Mouse (Mus musculus) kidney, adult 2 months (tissue): Measurements from ENCODE around the gene Gm11437. TPM values are rescaled to one million over a fixed set of nuclear protein-coding genes. Genes with fewer than 3 reads are reported as not detected.
A peak's percentile ranks its signal among the peaks of the same experiment; 100 is the strongest.

Experiments
- DNase-seq: peaks from one replicate; pipeline ENCODE4 v3.0.0; 2021
- H3K27ac ChIP-seq: fragments of 200-500 bp; 2 replicates; pipeline ENCODE4 v1.5.1; 2012; ENCODE audit warnings: low read depth, low read length, control low read depth, inconsistent platforms; ENCODE audit not compliant: insufficient read depth
- H3K27me3 ChIP-seq: fragments of 200-500 bp; replicated peaks from 2 replicates; pipeline ENCODE4 v1.6.1; 2012; ENCODE audit warnings: mild to moderate bottlenecking, moderate library complexity, low read length, inconsistent platforms; ENCODE audit not compliant: control insufficient read depth, insufficient read depth
- H3K36me3 ChIP-seq: fragments of 200-500 bp; 2 replicates; pipeline ENCODE4 v1.6.1; 2012; ENCODE audit warnings: mild to moderate bottlenecking, moderate library complexity, low read length, inconsistent platforms; ENCODE audit not compliant: control insufficient read depth, insufficient read depth
- H3K4me1 ChIP-seq: fragments of 200-500 bp; 2 replicates; pipeline ENCODE4 v1.6.1; 2011; ENCODE audit warnings: low read length; ENCODE audit not compliant: control insufficient read depth, insufficient read depth
- H3K4me3 ChIP-seq: fragments of 200-500 bp; 2 replicates; pipeline ENCODE4 v1.5.1; 2011; ENCODE audit warnings: mild to moderate bottlenecking, low read depth, low read length, control low read depth; ENCODE audit not compliant: insufficient read depth
- CTCF ChIP-seq: fragments of 200-500 bp; conservative IDR thresholded peaks from 2 replicates; pipeline ENCODE4 v1.5.1; 2011; ENCODE audit warnings: low read depth, mild to moderate bottlenecking, control low read depth, low read length, moderate library complexity, mixed read lengths; ENCODE audit not compliant: insufficient read depth, insufficient read length
- POLR2A ChIP-seq: fragments of 200-500 bp; IDR thresholded peaks from one replicate; pipeline ENCODE4 v1.6.1; 2011; ENCODE audit warnings: low read depth, low read length, control low read depth
- WGBS: fragments of 180-500 bp; shearing (Covaris S2); methylation state at CpG from one replicate; pipeline ENCODE4 v1.1.7; 2018; 5-methylcytosine and 5-hydroxymethylcytosine counted together
- polyA plus RNA-seq: library from polyadenylated mRNA; depleted of rRNA; stranded (reverse); fragments of >200 nt; gene quantifications from 2 replicates; pipeline ENCODE4 v1.2.3, GENCODE M21; 2012; rRNA removed

Gene Gm11437
- not detected in 2 replicates for polyA plus RNA-seq

GRCm38 (mm10) chr11:84167046-84167526 lies at the start of gene Gm11437:
Gm11437 (minus strand) TSS chr11:84167476.
- no peak for DNase-seq
- Histone ChIP-seq H3K36me3 (no peaks in the 10 kb centered on the region), H3K27ac (no peak within 1 kb of the TSS), H3K27me3 (no peaks in the 10 kb centered on the region; the same call in 1 of the 2 replicates), H3K4me3 (no peak within 1 kb of the TSS), H3K4me1 (no peaks in the 10 kb centered on the region)
- TF ChIP-seq POLR2A = no peak
- TF ChIP-seq CTCF = no peak
- 78% methylated on average over 5 of the region's 5 CpGs for WGBS

DNA sequence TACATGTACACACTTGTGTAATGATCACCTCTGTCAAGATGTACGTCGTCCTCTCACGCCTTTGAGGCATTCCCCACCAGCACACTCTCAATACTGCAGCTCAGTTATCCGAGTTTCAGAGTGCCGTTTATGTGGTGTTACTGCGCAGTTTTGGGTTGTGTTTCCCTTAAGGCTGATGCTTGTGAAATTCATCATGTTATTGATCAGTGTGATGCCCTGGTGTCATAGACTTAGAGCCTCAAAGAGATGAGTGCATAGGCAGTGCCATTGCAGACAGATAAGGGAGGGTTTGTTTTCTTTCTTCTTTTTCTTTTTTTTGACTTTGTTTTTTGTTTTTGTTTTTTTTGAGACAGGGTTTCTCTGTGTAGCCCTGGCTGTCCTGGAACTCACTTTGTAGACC lies 43.6 kb upstream of the Gm11437 start:
- H3K36me3 ChIP-seq = no peaks in the 10 kb centered on the region
- 94% methylated on average over 6 of the region's 6 CpGs for WGBS
- H3K4me1 ChIP-seq = no peaks in the 10 kb centered on the region
- H3K27me3 ChIP-seq = no peaks in the 10 kb centered on the region
- H3K4me3 ChIP-seq = no peak overlapping the region
- no peak overlapping the region for H3K27ac ChIP-seq
- no peak for DNase-seq
- no peak for TF ChIP-seq POLR2A

DNA sequence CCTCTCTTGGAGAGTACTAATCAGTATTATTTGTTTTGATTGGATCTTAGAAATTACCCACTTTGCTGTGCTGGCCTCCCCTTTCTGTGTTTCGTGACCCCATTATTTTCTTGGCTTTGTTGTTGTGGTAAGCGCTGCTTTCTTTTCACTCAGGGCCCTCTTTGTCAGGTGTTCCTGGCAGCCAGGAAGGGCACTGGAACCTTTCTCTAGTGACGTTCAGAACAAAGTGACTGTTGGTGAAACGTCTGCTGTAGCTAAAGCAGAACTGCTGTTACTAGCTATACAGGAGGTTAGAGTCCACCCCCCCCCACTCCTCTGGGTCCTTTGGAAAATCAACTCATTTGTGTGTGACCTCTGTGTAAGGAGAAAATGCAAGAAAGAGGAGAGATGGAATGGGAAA lies 38.5 kb upstream of the Gm11437 start:
- H3K27ac ChIP-seq = no peak overlapping the region
- no peak for DNase-seq
- WGBS = 61% methylated on average over 4 of the region's 4 CpGs
- H3K36me3 ChIP-seq = no peaks in the 10 kb centered on the region
- no peak overlapping the region for H3K4me3 ChIP-seq
- no peaks in the 10 kb centered on the region for H3K4me1 ChIP-seq
- TF ChIP-seq POLR2A (no peak), CTCF (no peak)
- no peaks in the 10 kb centered on the region for H3K27me3 ChIP-seq

- H3K4me1 ChIP-seq = no peaks in the 10 kb centered on the region
- no peak overlapping the region for H3K4me3 ChIP-seq
- no peaks in the 10 kb centered on the region for H3K27me3 ChIP-seq
- no peak for TF ChIP-seq POLR2A
- no peak for TF ChIP-seq CTCF
- WGBS = 86% methylated on average over 3 of the region's 3 CpGs
- no peak overlapping the region for H3K27ac ChIP-seq
- DNase-seq = peak; percentile 7
- H3K36me3 ChIP-seq = no peaks in the 10 kb centered on the region
Measured at GRCm38 (mm10) chr11:84197607-84198402, 30.5 kb upstream of the Gm11437 start.

DNA sequence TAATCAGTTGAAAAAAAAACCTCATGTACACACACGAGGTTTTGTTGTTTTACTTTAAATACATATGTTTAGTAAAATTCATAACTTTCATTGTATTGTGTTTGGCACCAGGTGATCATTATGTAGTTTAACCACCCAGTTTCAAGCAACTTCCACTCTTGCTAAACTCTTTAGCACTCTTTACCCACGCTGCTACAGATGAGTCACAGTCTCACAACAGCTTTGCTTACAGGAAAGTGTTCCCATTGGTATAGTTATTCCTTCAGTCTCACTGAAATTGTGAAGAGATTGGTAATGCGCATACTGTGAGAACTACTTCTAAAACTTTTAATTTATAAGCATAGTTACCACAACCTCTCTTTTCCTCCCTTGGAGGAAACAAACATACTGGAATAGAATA lies 27.5 kb upstream of the Gm11437 start:
- Histone ChIP-seq H3K4me1 (0 out of 2 replicates have a peak, but pooled peaks cover 5% of the 10 kb centered on the region), H3K36me3 (no peaks in the 10 kb centered on the region), H3K4me3 (no peak overlapping the region), H3K27me3 (no peaks in the 10 kb centered on the region), H3K27ac (no peak overlapping the region)
- TF ChIP-seq POLR2A = no peak
- no peak for TF ChIP-seq CTCF
- WGBS = 95% methylated on average over 3 of the region's 3 CpGs
- no peak for DNase-seq

DNA sequence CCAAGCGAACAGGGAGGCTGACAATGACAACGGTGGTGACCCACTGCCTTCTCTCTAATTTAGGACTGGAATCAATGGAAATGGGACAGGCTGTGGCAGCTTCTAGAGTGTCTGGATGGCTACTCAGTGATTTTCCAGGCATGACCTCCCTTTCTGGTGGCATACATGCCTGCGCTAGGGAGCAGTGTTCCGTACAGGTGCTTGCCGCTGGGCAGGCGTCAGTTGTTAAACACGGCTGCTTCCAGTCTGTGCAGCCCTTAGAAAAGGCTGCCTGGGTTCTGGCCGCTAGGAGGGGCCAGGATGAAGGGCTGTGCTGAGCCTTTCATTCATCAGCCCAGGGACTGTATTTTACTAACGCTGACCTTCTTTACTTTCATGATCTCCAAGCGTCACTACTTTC lies 26.0 kb upstream of the Gm11437 start:
- 35% methylated on average over 10 of the region's 10 CpGs for WGBS
- H3K27ac ChIP-seq = no peak overlapping the region
- H3K36me3 ChIP-seq = no peaks in the 10 kb centered on the region
- H3K4me3 ChIP-seq = no peak overlapping the region
- no peaks in the 10 kb centered on the region for H3K27me3 ChIP-seq
- H3K4me1 ChIP-seq = 0 out of 2 replicates have a peak, but pooled peaks cover 5% of the 10 kb centered on the region
- no peak; the same call in 1 of the 2 replicates for TF ChIP-seq CTCF
- no peak for TF ChIP-seq POLR2A
- peak; percentile 67 for DNase-seq

DNA sequence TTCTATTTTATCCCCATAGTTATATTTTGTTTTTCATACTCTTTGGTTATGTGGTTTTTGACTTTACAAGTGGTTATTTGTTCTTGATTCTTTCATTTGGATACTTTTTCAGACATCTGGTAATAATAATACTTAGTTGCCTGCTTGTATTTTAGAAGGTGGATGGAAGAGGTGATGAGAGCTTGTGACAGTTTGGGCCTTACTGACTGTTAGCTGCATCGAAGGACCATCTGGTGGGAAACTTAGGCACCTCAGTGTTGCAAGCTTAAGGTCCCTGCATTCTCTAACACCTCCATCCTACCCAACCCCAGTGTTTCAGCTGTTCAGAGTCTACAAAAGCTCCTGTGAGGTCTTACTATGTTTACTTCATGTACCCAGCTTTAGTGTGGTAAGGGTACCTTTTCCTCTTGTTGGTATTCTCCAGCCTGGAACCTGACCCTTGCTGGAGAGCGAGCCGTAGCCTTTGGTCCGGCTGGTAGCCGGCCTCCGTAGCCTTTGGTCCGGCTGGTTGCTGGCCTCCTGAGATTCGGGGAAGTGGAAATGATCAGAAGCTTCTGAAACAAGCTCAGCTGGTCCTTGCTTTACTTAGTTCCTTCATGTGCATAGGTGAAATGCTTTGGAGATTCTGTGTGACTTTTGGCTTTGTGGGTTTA lies 23.4 kb upstream of the Gm11437 start:
- no peak for TF ChIP-seq CTCF
- TF ChIP-seq POLR2A = no peak
- Histone ChIP-seq H3K36me3 (no peaks in the 10 kb centered on the region), H3K27me3 (no peaks in the 10 kb centered on the region), H3K27ac (no peak overlapping the region), H3K4me1 (peaks cover 5% of the 10 kb centered on the region; the same call in 1 of the 2 replicates), H3K4me3 (no peak overlapping the region)
- WGBS = 70% methylated on average over 8 of the region's 8 CpGs
- DNase-seq = peak; percentile 35
